Mouse (Mus musculus) midbrain, embryonic 14.5 days (tissue): ENCODE measurements at regions not wholly inside any gene's neighbourhood (a gene's known extent, or its start where the extent isn't known, plus 50 kb on each side); places are given as distances from the start of the nearest gene placed in this dataset.

Experiments
- ATAC-seq: fragments of 200-750 bp; cut with Nextera tagmentation; 2 replicates; pipeline ENCODE4 v1.8.0; 2017; ENCODE audit warnings: moderate number of reproducible peaks, moderate library complexity; ENCODE audit not compliant: low FRiP score, low TSS enrichment
- DNase-seq: peaks from one replicate; pipeline ENCODE4 v3.0.0-alpha.2; 2015
- H3K27ac ChIP-seq: fragments of 300-500 bp; sonication (generic); replicated peaks from 2 replicates; pipeline ENCODE4 v1.5.1; 2014; ENCODE audit warnings: mild to moderate bottlenecking, low read depth, low read length, moderate library complexity
- H3K27me3 ChIP-seq: fragments of 300-500 bp; sonication (generic); 2 replicates; pipeline ENCODE4 v1.6.1; 2014; ENCODE audit warnings: low read length, control low read depth, mixed read lengths; ENCODE audit not compliant: control insufficient read depth, insufficient read depth
- H3K36me3 ChIP-seq: fragments of 300-500 bp; sonication (generic); 2 replicates; pipeline ENCODE4 v1.6.1; 2014; ENCODE audit warnings: low read length, control low read depth; ENCODE audit not compliant: control insufficient read depth, insufficient read depth
- H3K4me1 ChIP-seq: fragments of 300-500 bp; sonication (generic); 2 replicates; pipeline ENCODE4 v1.6.1; 2014; ENCODE audit warnings: mild to moderate bottlenecking, antibody characterized with exemption, low read length, control low read depth; ENCODE audit not compliant: control insufficient read depth, insufficient read depth
- H3K4me2 ChIP-seq: fragments of 300-500 bp; sonication (generic); 2 replicates; pipeline ENCODE4 v1.6.1; 2014; ENCODE audit warnings: mild to moderate bottlenecking, low read length, moderate library complexity
- H3K4me3 ChIP-seq: fragments of 300-500 bp; sonication (generic); replicated peaks from 2 replicates; pipeline ENCODE4 v1.5.1; 2014; ENCODE audit warnings: low read depth, low read length
- H3K9ac ChIP-seq: fragments of 300-500 bp; sonication (generic); replicated peaks from 2 replicates; pipeline ENCODE4 v1.6.1; 2014; ENCODE audit warnings: mild to moderate bottlenecking, low read length, moderate library complexity
- H3K9me3 ChIP-seq: fragments of 300-500 bp; sonication (generic); 2 replicates; pipeline ENCODE4 v1.6.1; 2016; ENCODE audit warnings: low read length, control low read depth, mixed read lengths; ENCODE audit not compliant: control insufficient read depth
- WGBS: fragments of 180-500 bp; shearing (Covaris S2); extraction: QIAGEN DNeasy Blood & Tissue Kit; methylation state at CpG from one replicate; pipeline ENCODE4 v1.1.7; 2014; 5-methylcytosine and 5-hydroxymethylcytosine counted together

DNA sequence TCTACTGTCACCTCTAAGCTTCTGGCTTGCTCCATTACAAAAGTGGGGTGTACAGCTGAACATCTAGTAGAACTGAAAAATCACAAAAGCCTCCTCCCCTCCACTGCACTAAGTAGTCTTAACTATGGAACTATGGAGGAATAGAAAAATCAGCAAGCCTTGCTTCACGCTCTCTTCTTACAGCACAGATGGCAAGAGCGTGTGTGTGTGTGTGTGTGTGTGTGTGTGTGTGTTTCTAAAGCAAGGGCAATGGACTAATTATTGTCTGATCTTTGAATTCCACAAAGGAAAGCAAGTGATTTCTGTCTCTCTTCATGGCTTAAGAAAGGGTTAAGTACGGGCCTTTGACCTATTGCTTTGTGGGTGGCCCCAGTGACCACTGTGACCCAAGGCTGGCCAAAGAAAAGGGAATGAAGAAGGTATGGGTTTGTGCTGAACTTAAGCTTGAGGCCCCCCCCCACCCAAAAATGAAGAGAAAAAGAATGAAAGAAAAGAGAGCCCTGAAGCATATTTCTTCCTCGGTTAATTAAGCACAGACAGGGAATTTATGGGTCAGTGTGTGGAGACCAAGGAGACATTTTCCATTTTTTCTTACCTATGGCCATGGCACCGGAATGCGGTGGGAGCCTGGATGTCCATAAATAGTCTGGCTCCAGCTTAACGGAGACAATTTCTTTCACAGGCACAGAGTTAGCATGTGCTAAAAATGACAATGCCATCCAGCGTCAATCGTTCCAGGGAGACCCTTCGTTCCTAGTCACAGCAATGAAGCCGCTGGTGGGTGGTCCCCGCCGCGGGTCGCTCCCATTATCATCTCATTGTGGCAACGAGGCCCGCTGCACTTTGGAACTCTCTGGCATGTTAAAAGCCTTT, 119.8 kb downstream of the Zbtb18 start:
- Histone ChIP-seq H3K4me3 (no peak overlapping the region), H3K9me3 (no peaks in the 10 kb centered on the region), H3K27me3 (no peaks in the 10 kb centered on the region), H3K4me2 (peak overlapping the region; percentile 3), H3K9ac (no peak overlapping the region), H3K4me1 (peaks cover 8% of the 10 kb centered on the region; the same call in 1 of the 2 replicates), H3K27ac (no peak overlapping the region), H3K36me3 (no peaks in the 10 kb centered on the region)
- 21% methylated on average over 17 of the region's 17 CpGs for WGBS
- peak; percentile 41 for DNase-seq
- ATAC-seq = no peak

- DNase-seq (peak; percentile 19), ATAC-seq (no peak)
- H3K4me2 ChIP-seq = peak overlapping the region; percentile 3
- 14% methylated on average over 5 of the region's 5 CpGs for WGBS
- H3K27ac ChIP-seq = no peak overlapping the region
- no peaks in the 10 kb centered on the region for H3K27me3 ChIP-seq
- no peak overlapping the region for H3K9ac ChIP-seq
- H3K4me1 ChIP-seq = peaks cover 8% of the 10 kb centered on the region; the same call in 1 of the 2 replicates
- no peaks in the 10 kb centered on the region for H3K36me3 ChIP-seq
- H3K9me3 ChIP-seq = no peaks in the 10 kb centered on the region
- no peak overlapping the region for H3K4me3 ChIP-seq
Observed at GRCm38 (mm10) chr1:177562589-177562912, 120.4 kb downstream of the Zbtb18 start.

DNA sequence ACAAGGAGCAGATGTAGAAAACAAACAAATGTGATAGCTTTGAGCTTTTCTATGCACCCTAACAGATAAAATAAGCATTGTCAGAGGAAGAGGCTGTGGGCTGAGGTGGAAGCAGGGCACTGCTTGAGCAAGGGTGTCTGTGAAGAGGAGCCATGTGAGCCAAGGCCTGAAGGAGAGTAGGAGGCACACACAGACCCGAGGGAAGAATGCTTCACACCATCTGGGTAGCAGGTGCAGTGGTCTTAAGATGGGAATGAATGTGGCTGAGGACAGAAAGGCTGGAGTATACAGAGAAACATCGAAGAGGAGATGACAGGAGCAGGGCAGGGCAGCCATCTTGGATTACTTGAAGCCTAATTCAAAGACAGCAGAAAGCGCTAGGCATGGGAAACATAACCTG, 123.5 kb downstream of the Zbtb18 start:
- H3K27ac ChIP-seq = no peak overlapping the region
- no peak overlapping the region for H3K9ac ChIP-seq
- 87% methylated on average over 3 of the region's 3 CpGs for WGBS
- no peaks in the 10 kb centered on the region for H3K36me3 ChIP-seq
- H3K4me2 ChIP-seq = no peak overlapping the region
- peaks cover 8% of the 10 kb centered on the region; the same call in 1 of the 2 replicates for H3K4me1 ChIP-seq
- no peak overlapping the region for H3K4me3 ChIP-seq
- no peak for ATAC-seq
- no peak for DNase-seq
- no peaks in the 10 kb centered on the region for H3K27me3 ChIP-seq
- H3K9me3 ChIP-seq = no peaks in the 10 kb centered on the region

DNA sequence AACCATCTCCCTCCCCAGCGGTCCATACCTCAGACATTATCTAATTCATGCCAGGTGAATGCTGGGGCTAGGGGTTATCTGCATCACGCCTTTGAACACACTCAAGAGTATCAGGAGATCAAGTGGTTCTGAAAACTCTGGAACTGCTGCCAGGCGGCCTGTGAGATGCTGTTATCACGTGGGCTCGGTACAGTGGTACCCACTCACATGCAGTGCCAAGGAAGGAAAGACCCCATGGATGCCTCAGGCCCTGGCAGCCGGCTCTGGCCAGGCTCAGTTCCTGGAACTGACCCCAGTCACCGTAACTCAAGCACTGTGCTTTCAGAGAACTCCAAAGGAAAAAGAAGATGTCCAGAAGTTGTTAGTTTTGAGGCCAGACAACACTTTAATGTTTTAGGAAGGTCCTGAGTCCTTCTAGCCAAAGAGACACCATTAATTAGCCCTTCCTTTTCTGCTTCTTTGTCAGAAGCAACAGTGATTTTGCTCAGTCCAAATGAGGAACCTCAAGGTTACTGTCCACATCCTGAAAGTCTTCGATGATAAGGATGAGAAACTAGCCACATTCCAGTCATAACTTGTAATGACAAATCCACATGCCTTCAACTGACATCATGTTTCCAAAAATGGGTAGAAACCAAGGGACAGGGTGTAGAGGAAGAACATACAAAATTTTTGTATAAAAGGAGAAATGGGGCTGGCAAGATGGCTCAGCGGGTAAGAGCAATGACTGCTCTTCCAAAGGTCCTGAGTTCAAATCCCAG, 126.1 kb downstream of the Zbtb18 start:
- DNase-seq (no peak), ATAC-seq (no peak)
- Histone ChIP-seq H3K36me3 (no peaks in the 10 kb centered on the region), H3K27ac (no peak overlapping the region), H3K27me3 (no peaks in the 10 kb centered on the region), H3K9ac (no peak overlapping the region), H3K4me1 (no peaks in the 10 kb centered on the region), H3K4me3 (no peak overlapping the region), H3K4me2 (no peak overlapping the region), H3K9me3 (no peaks in the 10 kb centered on the region)
- WGBS = 88% methylated on average over 9 of the region's 9 CpGs

- WGBS = 93% methylated on average over 6 of the region's 6 CpGs
- Histone ChIP-seq H3K4me1 (no peaks in the 10 kb centered on the region), H3K9me3 (no peaks in the 10 kb centered on the region), H3K36me3 (no peaks in the 10 kb centered on the region), H3K27me3 (no peaks in the 10 kb centered on the region), H3K4me2 (no peak overlapping the region), H3K27ac (no peak overlapping the region), H3K4me3 (no peak overlapping the region), H3K9ac (no peak overlapping the region)
- DNase-seq = no peak
- no peak for ATAC-seq
Observed at GRCm38 (mm10) chr1:177569572-177569971, 127.4 kb downstream of the Zbtb18 start.

DNA sequence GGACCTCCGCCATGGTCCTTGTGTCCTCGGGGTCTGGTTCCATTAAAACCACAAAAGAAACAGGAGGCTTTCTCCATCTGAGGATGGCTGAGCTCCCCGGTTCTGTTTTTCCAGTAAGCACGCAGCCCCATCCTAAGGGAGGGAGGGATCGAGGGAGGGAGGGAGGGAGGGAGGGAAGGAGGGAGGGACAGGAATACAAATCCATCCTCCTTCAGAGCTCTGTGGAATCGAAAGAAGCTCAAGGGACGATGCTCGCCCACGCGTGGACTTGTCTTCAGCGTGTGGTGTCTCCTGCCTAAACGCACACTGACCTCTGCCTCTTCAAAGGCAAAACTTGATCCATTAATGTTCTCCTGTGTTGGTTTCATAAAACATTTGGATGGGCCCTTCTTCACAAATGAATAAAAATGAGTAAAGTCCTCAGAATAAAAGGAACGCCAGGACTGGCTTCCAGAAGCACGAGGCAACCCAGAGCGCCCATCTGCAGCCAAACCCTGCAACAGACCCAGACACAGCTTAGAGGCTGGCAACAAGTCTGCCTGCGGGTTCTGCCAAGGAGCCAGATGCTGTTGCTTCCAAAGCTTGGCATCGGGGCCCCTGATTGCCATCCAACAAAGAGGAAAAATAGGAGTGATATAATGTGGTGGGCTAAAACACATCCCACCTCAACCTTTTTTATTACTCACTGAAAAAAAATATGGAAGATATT, 131.0 kb downstream of the Zbtb18 start:
- Histone ChIP-seq H3K4me1 (no peaks in the 10 kb centered on the region), H3K27ac (no peak overlapping the region), H3K9ac (no peak overlapping the region), H3K36me3 (no peaks in the 10 kb centered on the region), H3K4me2 (no peak overlapping the region), H3K27me3 (no peaks in the 10 kb centered on the region), H3K9me3 (no peaks in the 10 kb centered on the region), H3K4me3 (no peak overlapping the region)
- DNase-seq (peak; percentile 18), ATAC-seq (no peak)
- 83% methylated on average over 17 of the region's 17 CpGs for WGBS

GRCm38 (mm10) chr1:177573781-177574180, 131.6 kb downstream of the Zbtb18 start:
- no peak overlapping the region for H3K9ac ChIP-seq
- H3K4me1 ChIP-seq = no peaks in the 10 kb centered on the region
- ATAC-seq = no peak
- 96% methylated on average over 4 of the region's 4 CpGs for WGBS
- no peaks in the 10 kb centered on the region for H3K9me3 ChIP-seq
- no peaks in the 10 kb centered on the region for H3K27me3 ChIP-seq
- no peak for DNase-seq
- H3K4me2 ChIP-seq = no peak overlapping the region
- H3K27ac ChIP-seq = no peak overlapping the region
- H3K36me3 ChIP-seq = no peaks in the 10 kb centered on the region
- H3K4me3 ChIP-seq = no peak overlapping the region

DNA sequence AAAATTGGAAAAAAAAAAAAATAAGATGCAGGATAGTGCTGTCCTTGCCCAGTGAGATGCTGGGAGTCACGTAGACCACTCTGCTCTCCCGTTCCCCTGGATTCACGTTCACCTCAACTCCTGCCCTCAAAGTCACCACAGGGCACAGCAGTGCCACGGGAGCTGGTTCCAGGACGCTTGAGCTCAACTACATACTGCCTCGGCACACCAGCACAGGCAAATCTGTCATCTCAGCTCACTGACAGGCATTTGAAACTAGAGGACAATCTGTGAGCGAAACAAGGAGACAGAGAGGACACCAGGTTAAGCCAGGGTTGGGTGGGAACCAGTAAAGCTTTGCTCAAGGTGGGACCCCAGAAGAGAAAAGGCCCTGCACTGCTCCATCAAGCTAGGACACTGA, 132.2 kb downstream of the Zbtb18 start:
- no peaks in the 10 kb centered on the region for H3K4me1 ChIP-seq
- no peak overlapping the region for H3K4me2 ChIP-seq
- H3K4me3 ChIP-seq = no peak overlapping the region
- H3K27me3 ChIP-seq = no peaks in the 10 kb centered on the region
- WGBS = 90% methylated on average over 7 of the region's 7 CpGs
- no peaks in the 10 kb centered on the region for H3K36me3 ChIP-seq
- ATAC-seq (no peak), DNase-seq (no peak)
- no peak overlapping the region for H3K27ac ChIP-seq
- no peaks in the 10 kb centered on the region for H3K9me3 ChIP-seq
- no peak overlapping the region for H3K9ac ChIP-seq
